Mouse (Mus musculus) heart, adult 2 months (tissue): ENCODE measurements around the gene Slc13a2.

ENCODE experiments used
- CTCF ChIP-seq: fragments of 200-600 bp; IDR thresholded peaks from 2 replicates; pipeline ENCODE4 v1.8.1; 2022; ENCODE audit warnings: antibody characterized with exemption, mild to moderate bottlenecking, moderate library complexity
- EP300 ChIP-seq: fragments of 200-500 bp; IDR thresholded peaks from 2 replicates; pipeline ENCODE4 v1.6.1; 2011; ENCODE audit warnings: low read depth, low read length, control low read depth; ENCODE audit not compliant: insufficient read depth
- POLR2A ChIP-seq: fragments of 200-500 bp; IDR thresholded peaks from 2 replicates; pipeline ENCODE4 v1.6.1; 2011; ENCODE audit warnings: mild to moderate bottlenecking, low read depth, low read length, control low read depth; ENCODE audit not compliant: insufficient read depth

GRCm38 (mm10) chr11:78372610-78373009, 49.4 kb downstream of the Slc13a2 start:
- TF ChIP-seq CTCF (no peak), EP300 (no peak), POLR2A (no peak)
